Comparison of ENCODE assay signal across 24 mouse cellular contexts in the genomic region with DNA sequence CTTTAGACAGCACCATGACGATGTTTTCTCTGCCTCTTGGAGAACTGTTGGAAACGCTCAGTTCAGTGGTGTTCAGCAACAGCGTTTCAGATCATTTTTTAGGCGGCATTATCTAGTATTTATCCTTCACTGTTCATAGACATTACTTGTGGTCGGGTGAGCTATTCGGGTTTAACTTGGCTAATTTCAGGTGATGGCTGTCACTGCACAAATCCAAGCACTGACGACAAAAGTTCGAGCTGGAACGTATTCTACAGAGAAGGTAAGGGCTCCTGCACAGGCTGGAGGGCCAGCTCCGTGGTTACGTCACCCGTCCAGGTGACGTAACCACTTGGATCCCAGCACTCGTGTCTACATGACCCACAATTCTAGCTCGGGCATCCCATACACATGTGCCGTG. TPM values are rescaled to one million over a fixed set of nuclear protein-coding genes. Genes with fewer than 3 reads are reported as not detected.
DNase-seq lines count a peak whose midpoint lies in the region; ATAC-seq and TF ChIP-seq lines count a peak whose summit lies in the region.
"Had no signal": no experiment of that assay in that cellular context is flagged by ENCODE, and none has a peak within 500 bp of the region (broad histone marks: within the 10 kb centered on the region; RNA-seq: fewer than 3 reads in every experiment).

No protein-coding gene starts in this region.

- no peak for TF ChIP-seq POLR2A in heart, adult 2 months (IDR thresholded peaks at IDR 0.05; ENCODE audit: insufficient read depth, low read depth, low read length)

- H3K4me1 ChIP-seq in forebrain, embryonic 10.5 days: peaks cover 15% of the 10 kb centered on the region
- peaks cover 4% of the 10 kb centered on the region for H3K4me1 ChIP-seq in forebrain, embryonic 16.5 days (replicated peaks; ENCODE audit: control insufficient read depth, insufficient read depth, low read length)
- 0 out of 2 replicates have a peak, but pooled peaks cover 4% of the 10 kb centered on the region for H3K4me1 ChIP-seq in heart, embryonic 10.5 days
- H3K4me1 ChIP-seq in heart, adult 2 months (ENCODE audit: control insufficient read depth, insufficient read depth, low read length): no peaks in the 10 kb centered on the region
- H3K4me1 ChIP-seq in liver, embryonic 12.5 days: peaks cover 18% of the 10 kb centered on the region
- H3K4me1 ChIP-seq in liver, embryonic 11.5 days (replicated peaks; ENCODE audit: control insufficient read depth, insufficient read depth, low read length): 0 out of 2 replicates have a peak, but pooled peaks cover 3% of the 10 kb centered on the region
- peaks cover 18% of the 10 kb centered on the region for H3K4me1 ChIP-seq in liver, embryonic 15.5 days (replicated peaks)

- 94% methylated on average over 16 of the region's 16 CpGs for WGBS in forebrain, embryonic 10.5 days
- WGBS in forebrain, embryonic 16.5 days: 92% methylated on average over 16 of the region's 16 CpGs
- 93% methylated on average over 16 of the region's 16 CpGs for WGBS in heart, embryonic 10.5 days
- 91% methylated on average over 16 of the region's 16 CpGs for WGBS in heart, adult 2 months
- WGBS in liver, embryonic 12.5 days (ENCODE audit: insufficient replicate concordance): 85% methylated on average over 16 of the region's 16 CpGs
- 90% methylated on average over 16 of the region's 16 CpGs for whole genome bisulfite sequencing in liver, embryonic 11.5 days
- WGBS in liver, embryonic 15.5 days (ENCODE audit: insufficient replicate concordance): 83% methylated on average over 16 of the region's 16 CpGs

- no peak for TF ChIP-seq CTCF in heart, adult 2 months (IDR thresholded peaks at IDR 0.05)

- no peak overlapping the region for H3K9ac ChIP-seq in forebrain, embryonic 16.5 days (replicated peaks; ENCODE audit: low read depth, low read length)
- H3K9ac ChIP-seq in heart, adult 2 months (ENCODE audit: low read depth, low read length): no peak overlapping the region
- 0 out of 2 replicates have a peak overlapping the region, but pooled peaks have one; percentile 31 for H3K9ac ChIP-seq in liver, embryonic 12.5 days
- no peak overlapping the region for H3K9ac ChIP-seq in liver, embryonic 11.5 days (ENCODE audit: low read depth, low read length)
- no peak overlapping the region for H3K9ac ChIP-seq in liver, embryonic 15.5 days
- H3K9ac ChIP-seq: heart, embryonic 12.5 days had no signal

- peak overlapping the region; percentile 80; the same call in 1 of the 2 replicates for H3K4me3 ChIP-seq in forebrain, embryonic 10.5 days
- no peak overlapping the region for H3K4me3 ChIP-seq in forebrain, embryonic 16.5 days (replicated peaks; ENCODE audit: low read length)
- H3K4me3 ChIP-seq in heart, embryonic 10.5 days: 0 out of 2 replicates have a peak overlapping the region, but pooled peaks have one; percentile 1
- H3K4me3 ChIP-seq in heart, adult 2 months: no peak overlapping the region
- H3K4me3 ChIP-seq in liver, embryonic 12.5 days: no peak overlapping the region
- H3K4me3 ChIP-seq in liver, embryonic 11.5 days (ENCODE audit: low read depth, low read length): no peak overlapping the region
- peak overlapping the region; percentile 73; the same call in 1 of the 2 replicates for H3K4me3 ChIP-seq in liver, embryonic 15.5 days (replicated peaks)
- H3K4me3 ChIP-seq: heart, embryonic 12.5 days had no signal

- no peak overlapping the region for H3K27ac ChIP-seq in forebrain, embryonic 10.5 days
- H3K27ac ChIP-seq in forebrain, embryonic 16.5 days (ENCODE audit: low read length): no peak overlapping the region
- H3K27ac ChIP-seq in heart, embryonic 10.5 days: no peak overlapping the region
- H3K27ac ChIP-seq in heart, adult 2 months: no peak overlapping the region
- H3K27ac ChIP-seq in liver, embryonic 12.5 days: no peak overlapping the region
- H3K27ac ChIP-seq in liver, embryonic 11.5 days (ENCODE audit: low read depth, low read length): no peak overlapping the region
- H3K27ac ChIP-seq in liver, embryonic 15.5 days (replicated peaks): no peak overlapping the region
- H3K27ac ChIP-seq: embryonic facial prominence, embryonic 10.5 days; hindbrain, postnatal 0 days had no signal

- no peak overlapping the region for H3K4me2 ChIP-seq in forebrain, embryonic 16.5 days (ENCODE audit: low read length)
- H3K4me2 ChIP-seq in liver, embryonic 12.5 days: peak overlapping the region; percentile 79
- H3K4me2 ChIP-seq in liver, embryonic 11.5 days: no peak overlapping the region
- H3K4me2 ChIP-seq in liver, embryonic 15.5 days: 0 out of 2 replicates have a peak overlapping the region, but pooled peaks have one; percentile 96
- H3K4me2 ChIP-seq: heart, embryonic 12.5 days had no signal

- no peaks in the 10 kb centered on the region for H3K27me3 ChIP-seq in forebrain, embryonic 10.5 days (ENCODE audit: poor library complexity, severe bottlenecking)
- H3K27me3 ChIP-seq in forebrain, embryonic 16.5 days (replicated peaks; ENCODE audit: control insufficient read depth, insufficient read depth, low read length): no peaks in the 10 kb centered on the region
- H3K27me3 ChIP-seq in heart, embryonic 10.5 days (ENCODE audit: insufficient read depth, poor library complexity, severe bottlenecking): no peaks in the 10 kb centered on the region
- H3K27me3 ChIP-seq in heart, adult 2 months (ENCODE audit: control insufficient read depth, insufficient read depth, low read length): no peaks in the 10 kb centered on the region
- 0 out of 2 replicates have a peak, but pooled peaks cover 2% of the 10 kb centered on the region for H3K27me3 ChIP-seq in liver, embryonic 12.5 days (replicated peaks)
- H3K27me3 ChIP-seq in liver, embryonic 11.5 days (replicated peaks; ENCODE audit: control insufficient read depth, insufficient read depth, low read length): no peaks in the 10 kb centered on the region
- H3K27me3 ChIP-seq in liver, embryonic 15.5 days: no peaks in the 10 kb centered on the region
- H3K27me3 ChIP-seq: heart, embryonic 12.5 days had no signal

- no peak for TF ChIP-seq EP300 in heart, adult 2 months (IDR thresholded peaks at IDR 0.05; ENCODE audit: insufficient read depth, low read depth, low read length)

- no peaks in the 10 kb centered on the region for H3K9me3 ChIP-seq in forebrain, embryonic 10.5 days
- H3K9me3 ChIP-seq in forebrain, embryonic 16.5 days (ENCODE audit: control insufficient read depth, low read length): no peaks in the 10 kb centered on the region
- H3K9me3 ChIP-seq in heart, embryonic 10.5 days: no peaks in the 10 kb centered on the region
- no peaks in the 10 kb centered on the region for H3K9me3 ChIP-seq in liver, embryonic 12.5 days (replicated peaks)
- H3K9me3 ChIP-seq in liver, embryonic 11.5 days (ENCODE audit: control insufficient read depth, low read length): no peaks in the 10 kb centered on the region
- no peaks in the 10 kb centered on the region for H3K9me3 ChIP-seq in liver, embryonic 15.5 days (replicated peaks)
- H3K9me3 ChIP-seq: embryonic facial prominence, embryonic 10.5 days; heart, embryonic 12.5 days had no signal

- intact Hi-C loops in heart, adult 2 months (cut with DNase I): loop anchor here (5.0 to 10.0 kb wide), 3 partner anchors 155 to 332 kb away; partner anchors contain the start of genes 1700123O20Rik and Acin1

- H3K36me3 ChIP-seq in forebrain, embryonic 10.5 days (replicated peaks): peaks cover 47% of the 10 kb centered on the region
- peaks cover under 1% of the 10 kb centered on the region; the same call in 1 of the 2 replicates for H3K36me3 ChIP-seq in forebrain, embryonic 16.5 days (ENCODE audit: control insufficient read depth, insufficient read depth)
- peaks cover 41% of the 10 kb centered on the region for H3K36me3 ChIP-seq in heart, embryonic 10.5 days
- H3K36me3 ChIP-seq in heart, adult 2 months (ENCODE audit: control insufficient read depth, insufficient read depth, low read length): peaks cover 2% of the 10 kb centered on the region; the same call in 1 of the 2 replicates
- peaks cover 52% of the 10 kb centered on the region for H3K36me3 ChIP-seq in liver, embryonic 12.5 days
- H3K36me3 ChIP-seq in liver, embryonic 11.5 days (ENCODE audit: control insufficient read depth, insufficient read depth, low read length): peaks cover 6% of the 10 kb centered on the region; the same call in 1 of the 2 replicates
- peaks cover 35% of the 10 kb centered on the region for H3K36me3 ChIP-seq in liver, embryonic 15.5 days (replicated peaks)

- H3K79me2 ChIP-seq in heart, adult 2 months (replicated peaks; ENCODE audit: control insufficient read depth, insufficient read depth, low read length): no peaks in the 10 kb centered on the region; the same call in 1 of the 2 replicates

- DNase-seq in forebrain, embryonic 10.5 days (ENCODE audit: extremely low spot score, low spot score): no peak
- no peak for DNase-seq in heart, embryonic 10.5 days (ENCODE audit: low spot score)
- no peak for DNase-seq in heart, adult 2 months
- no peak for DNase-seq in liver, embryonic 11.5 days (ENCODE audit: low spot score)
- DNase-seq: adrenal gland, postnatal 14 days; cerebellum, adult 11-12 months; cerebellum, postnatal 10 days; gastrocnemius, postnatal 36 days; heart, adult 18-20 months had no signal

- ATAC-seq in forebrain, embryonic 16.5 days: no peak
- ATAC-seq in liver, embryonic 12.5 days: no peak
- no peak for ATAC-seq in liver, embryonic 11.5 days (replicated peaks; ENCODE audit: low FRiP score)
- ATAC-seq in liver, embryonic 15.5 days (ENCODE audit: insufficient read depth): no peak
- ATAC-seq: hindbrain, postnatal 0 days had no signal

RNA-seq across cellular contexts. Expression of gene Ngdn, which starts 1.6 kb away (rescaled TPM):
- 102 and 104 TPM in 2 replicates for polyA plus RNA-seq in forebrain, embryonic 10.5 days (2016; fragmentation: Nextera tagmentation; extraction: Ambion mirVana)
- polyA plus RNA-seq in forebrain, embryonic 16.5 days (2015; fragmentation: Nextera tagmentation; extraction: Ambion mirVana): 58.8 and 61.2 TPM in 2 replicates
- polyA plus RNA-seq in heart, embryonic 10.5 days (2016; fragmentation: Nextera tagmentation; extraction: Ambion mirVana): 73.7 and 88.8 TPM in 2 replicates
- total RNA-seq in heart, adult 2 months (2021): 10 to 100 TPM; 25.9 to 28.9 TPM
- 10.1 and 19.6 TPM in 2 replicates for polyA plus RNA-seq in heart, adult 2 months (2012; rRNA removed)
- 55.6 and 57.5 TPM in 2 replicates for polyA plus RNA-seq in liver, embryonic 12.5 days (2016; fragmentation: Nextera tagmentation; extraction: Ambion mirVana)
- polyA plus RNA-seq in liver, embryonic 11.5 days (2014; fragmentation: Nextera tagmentation; extraction: Ambion mirVana): 87.0 and 95.6 TPM in 2 replicates
- polyA plus RNA-seq in liver, embryonic 15.5 days (2015; fragmentation: Nextera tagmentation; extraction: Ambion mirVana): 34.0 and 34.6 TPM in 2 replicates

RNA-seq across cellular contexts. Expression of gene Myh7, which starts 22.4 kb away (rescaled TPM):
- 0.63 and 0.72 TPM in 2 replicates for polyA plus RNA-seq in forebrain, embryonic 10.5 days (2016; fragmentation: Nextera tagmentation; extraction: Ambion mirVana)
- 6.9 and 7.4 TPM in 2 replicates for polyA plus RNA-seq in forebrain, embryonic 16.5 days (2015; fragmentation: Nextera tagmentation; extraction: Ambion mirVana)
- 2,022 and 5,104 TPM in 2 replicates for polyA plus RNA-seq in heart, embryonic 10.5 days (2016; fragmentation: Nextera tagmentation; extraction: Ambion mirVana)
- 1,000 to 10,000 TPM; 1,935 to 2,240 TPM for total RNA-seq in heart, adult 2 months (2021)
- 19.8 and 29.5 TPM in 2 replicates for polyA plus RNA-seq in heart, adult 2 months (2012; rRNA removed)
- 0.82 and 2.4 TPM in 2 replicates for polyA plus RNA-seq in liver, embryonic 12.5 days (2016; fragmentation: Nextera tagmentation; extraction: Ambion mirVana)
- 2.7 and 9.7 TPM in 2 replicates for polyA plus RNA-seq in liver, embryonic 11.5 days (2014; fragmentation: Nextera tagmentation; extraction: Ambion mirVana)
- 3.6 and 3.8 TPM in 2 replicates for polyA plus RNA-seq in liver, embryonic 15.5 days (2015; fragmentation: Nextera tagmentation; extraction: Ambion mirVana)
- total RNA-seq: MEL had no signal

RNA-seq across cellular contexts. Expression of gene Gm17428, which starts 40.1 kb away (rescaled TPM):
- polyA plus RNA-seq in forebrain, embryonic 10.5 days (2016; fragmentation: Nextera tagmentation; extraction: Ambion mirVana): not detected in 2 replicates
- not detected in 2 replicates for polyA plus RNA-seq in forebrain, embryonic 16.5 days (2015; fragmentation: Nextera tagmentation; extraction: Ambion mirVana)
- not detected in 2 replicates for polyA plus RNA-seq in heart, embryonic 10.5 days (2016; fragmentation: Nextera tagmentation; extraction: Ambion mirVana)
- not detected for total RNA-seq in heart, adult 2 months (2021)
- not detected in 2 replicates for polyA plus RNA-seq in heart, adult 2 months (2012; rRNA removed)
- not detected in 2 replicates for polyA plus RNA-seq in liver, embryonic 12.5 days (2016; fragmentation: Nextera tagmentation; extraction: Ambion mirVana)
- polyA plus RNA-seq in liver, embryonic 11.5 days (2014; fragmentation: Nextera tagmentation; extraction: Ambion mirVana): not detected in 2 replicates
- not detected in 2 replicates for polyA plus RNA-seq in liver, embryonic 15.5 days (2015; fragmentation: Nextera tagmentation; extraction: Ambion mirVana)
- total RNA-seq: adrenal gland, adult 18-20 months; adrenal gland, postnatal 14 days; gastrocnemius, adult 8-10 months; gastrocnemius, postnatal 36 days; heart, adult 18-20 months; heart, postnatal 25 days; hindbrain, postnatal 0 days; MEL had no signal
- polyA plus RNA-seq: C2C12; embryonic facial prominence, embryonic 10.5 days; embryonic facial prominence, embryonic 14.5 days; heart, embryonic 12.5 days; heart, embryonic 16.5 days; hindbrain, embryonic 11.5 days; hindbrain, postnatal 0 days; intestine, embryonic 14.5 days had no signal

RNA-seq across cellular contexts. Expression of gene Myh6, which starts 50.1 kb away (rescaled TPM):
- 0.38 and 0.41 TPM in 2 replicates for polyA plus RNA-seq in forebrain, embryonic 10.5 days (2016; fragmentation: Nextera tagmentation; extraction: Ambion mirVana)
- 0.65 and 0.99 TPM in 2 replicates for polyA plus RNA-seq in forebrain, embryonic 16.5 days (2015; fragmentation: Nextera tagmentation; extraction: Ambion mirVana)
- polyA plus RNA-seq in heart, embryonic 10.5 days (2016; fragmentation: Nextera tagmentation; extraction: Ambion mirVana): 2,034 and 3,157 TPM in 2 replicates
- total RNA-seq in heart, adult 2 months (2021): over 10,000 TPM; 19,033 to 21,149 TPM
- polyA plus RNA-seq in heart, adult 2 months (2012; rRNA removed): 6,249 and 7,266 TPM in 2 replicates
- 0.77 and 1.2 TPM in 2 replicates for polyA plus RNA-seq in liver, embryonic 12.5 days (2016; fragmentation: Nextera tagmentation; extraction: Ambion mirVana)
- 14.5 and 43.0 TPM in 2 replicates for polyA plus RNA-seq in liver, embryonic 11.5 days (2014; fragmentation: Nextera tagmentation; extraction: Ambion mirVana)
- 0.68 and 0.69 TPM in 2 replicates for polyA plus RNA-seq in liver, embryonic 15.5 days (2015; fragmentation: Nextera tagmentation; extraction: Ambion mirVana)
- total RNA-seq: MEL had no signal

Comparison
In these comparisons a context has a peak if more than half of its experiments do, and no peak if none do; other contexts are left out.
1. H3K4me3 ChIP-seq: peak in forebrain, embryonic 10.5 days (single experiment), heart, embryonic 10.5 days (single experiment) and liver, embryonic 15.5 days (single experiment); none in forebrain, embryonic 16.5 days (single experiment), heart, adult 2 months (single experiment), liver, embryonic 12.5 days (single experiment) and liver, embryonic 11.5 days (single experiment).
2. H3K4me2 ChIP-seq: peak in liver, embryonic 12.5 days (single experiment) and liver, embryonic 15.5 days (single experiment); none in forebrain, embryonic 16.5 days (single experiment) and liver, embryonic 11.5 days (single experiment).
3. RNA of gene Myh7, which starts 22.4 kb away (polyA plus RNA-seq): 2,022 to 5,104 TPM in heart, embryonic 10.5 days; 19.8 to 29.5 TPM in heart, adult 2 months, 2.7 to 9.7 TPM in liver, embryonic 11.5 days, 6.9 to 7.4 TPM in forebrain, embryonic 16.5 days, 3.6 to 3.8 TPM in liver, embryonic 15.5 days, 0.82 to 2.4 TPM in liver, embryonic 12.5 days and 0.63 to 0.72 TPM in forebrain, embryonic 10.5 days; every median in the first group is over 10 times any median in the second.